Mouse (Mus musculus): Measurements from ENCODE around the gene Noxo1. TPM values are rescaled to one million over a fixed set of nuclear protein-coding genes. Genes with fewer than 3 reads are reported as not detected.

Noxo1 gene
- total and polyA plus RNA-seq, 2 experiments from 2014 or later = 0.56 to 2.2 TPM

DNA sequence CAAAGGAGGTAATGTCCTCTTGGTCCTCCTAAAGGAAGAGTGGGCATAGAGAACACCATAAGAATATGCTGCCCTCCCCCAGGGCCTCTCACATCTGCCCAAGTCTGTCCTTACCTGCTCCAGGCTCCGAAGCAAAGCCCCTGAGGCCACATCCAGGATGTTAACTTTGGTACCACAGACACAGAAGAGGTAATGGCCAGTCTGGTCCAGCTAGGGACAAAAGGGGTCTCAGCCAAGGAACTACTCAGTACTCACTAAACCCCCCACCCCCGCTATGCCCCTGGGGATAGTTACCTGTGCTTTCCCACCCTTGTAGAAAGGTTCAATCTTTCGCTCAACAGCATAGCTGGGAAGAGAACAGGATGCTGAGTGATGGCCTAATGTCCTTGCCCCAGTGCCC, 9.8 kb downstream of the Noxo1 start:
- Histone ChIP-seq H3K4me3 (ENCODE audit: low read depth, low read length) (no peak overlapping the region), H3K9me3 (replicated peaks; ENCODE audit: control insufficient read depth, low read length) (no peaks in the 10 kb centered on the region), H3K36me3 (replicated peaks; ENCODE audit: control insufficient read depth, insufficient read depth, low read length) (peaks cover 45% of the 10 kb centered on the region), H3K27me3 (ENCODE audit: control insufficient read depth, insufficient read depth, low read length) (no peaks in the 10 kb centered on the region), H3K27ac (ENCODE audit: low read depth) (no peak overlapping the region), H3K4me1 (ENCODE audit: control insufficient read depth, insufficient read depth) (peaks cover 13% of the 10 kb centered on the region; the same call in 1 of the 2 replicates), H3K4me2 (ENCODE audit: low read depth, low read length) (no peak overlapping the region), H3K9ac (replicated peaks; ENCODE audit: low read depth, low read length) (no peak overlapping the region)
- DNase-seq (ENCODE audit: low spot score) (no peak), ATAC-seq (ENCODE audit: insufficient read depth, low read depth) (no peak)
- 88% methylated on average over 3 of the region's 3 CpGs for WGBS
- TF ChIP-seq CTCF (IDR thresholded peaks at IDR 0.05; ENCODE audit: low read depth) (no peak), EP300 (IDR thresholded peaks at IDR 0.05; ENCODE audit: low read depth) (no peak)

GRCm38 (mm10) chr17:24706982-24707800, 11.2 kb downstream of the Noxo1 start, which contains the start of gene Tbl3:
Gene Tbl3, minus strand, starts transcription at chr17:24707660.
- H3K27me3 ChIP-seq (ENCODE audit: control insufficient read depth, insufficient read depth, low read length) = no peaks in the 10 kb centered on the region

GRCm38 (mm10) chr17:24707801-24708425, 11.9 kb downstream of the Noxo1 start:
- Histone ChIP-seq H3K4me3 (ENCODE audit: low read depth, low read length) (peak overlapping the region; percentile 68), H3K27me3 (ENCODE audit: control insufficient read depth, insufficient read depth, low read length) (no peaks in the 10 kb centered on the region), H3K36me3 (replicated peaks; ENCODE audit: control insufficient read depth, insufficient read depth, low read length) (peaks cover 24% of the 10 kb centered on the region), H3K4me1 (ENCODE audit: control insufficient read depth, insufficient read depth) (peaks cover 13% of the 10 kb centered on the region; the same call in 1 of the 2 replicates), H3K4me2 (ENCODE audit: low read depth, low read length) (peak overlapping the region; percentile 74), H3K9me3 (replicated peaks; ENCODE audit: control insufficient read depth, low read length) (no peaks in the 10 kb centered on the region), H3K9ac (replicated peaks; ENCODE audit: low read depth, low read length) (peak overlapping the region; percentile 73), H3K27ac (ENCODE audit: low read depth) (peak overlapping the region; percentile 79)
- ATAC-seq (ENCODE audit: insufficient read depth, low read depth) (peak; percentile 45; the same call in 1 of the 2 replicates), DNase-seq (ENCODE audit: low spot score) (no peak)
- 4% methylated on average over 24 of the region's 24 CpGs for WGBS
- no peak for TF ChIP-seq EP300 (IDR thresholded peaks at IDR 0.05; ENCODE audit: low read depth)

More at GRCm38 (mm10) chr17:24706982-24707800, 11.2 kb downstream of the Noxo1 start, which contains the start of gene Tbl3:
- peak within 1 kb of the TSS; percentile 79 for H3K27ac ChIP-seq (ENCODE audit: low read depth)
- TF ChIP-seq CTCF (IDR thresholded peaks at IDR 0.05; ENCODE audit: low read depth) (0 out of 2 replicates have a peak, but pooled peaks have one; percentile 6), EP300 (IDR thresholded peaks at IDR 0.05; ENCODE audit: low read depth) (no peak)
- 2% methylated on average over 32 of the region's 32 CpGs for WGBS
- DNase-seq (ENCODE audit: low spot score) = peak; percentile 92
- peak within 1 kb of the TSS; percentile 68 for H3K4me3 ChIP-seq (ENCODE audit: low read depth, low read length)
- H3K4me1 ChIP-seq (ENCODE audit: control insufficient read depth, insufficient read depth) = peaks cover 13% of the 10 kb centered on the region; the same call in 1 of the 2 replicates
- H3K9ac ChIP-seq (replicated peaks; ENCODE audit: low read depth, low read length) = peak within 1 kb of the TSS; percentile 73
- ATAC-seq (ENCODE audit: insufficient read depth, low read depth) = peak; percentile 87
- no peaks in the 10 kb centered on the region for H3K9me3 ChIP-seq (replicated peaks; ENCODE audit: control insufficient read depth, low read length)
- H3K36me3 ChIP-seq (replicated peaks; ENCODE audit: control insufficient read depth, insufficient read depth, low read length) = peaks cover 31% of the 10 kb centered on the region
- peak within 1 kb of the TSS; percentile 74 for H3K4me2 ChIP-seq (ENCODE audit: low read depth, low read length)

DNA sequence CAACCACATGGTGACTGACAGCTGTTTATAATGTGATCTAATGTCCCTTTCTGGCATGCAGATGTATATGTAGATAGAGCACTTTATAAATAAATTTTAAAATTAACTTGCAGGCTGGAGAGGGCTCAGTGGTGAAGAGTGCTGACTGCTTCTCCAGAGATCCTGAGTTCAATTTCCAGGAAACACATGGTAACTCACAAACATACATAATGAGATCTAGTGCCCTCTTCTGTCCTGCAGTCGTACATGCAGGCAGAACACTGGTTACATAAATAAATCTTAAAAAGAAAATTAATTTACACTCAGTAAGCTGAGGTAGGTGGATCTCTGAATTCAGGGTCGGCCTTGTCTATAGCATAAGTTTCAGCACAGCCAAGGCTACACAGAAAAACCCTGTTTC, 12.6 kb downstream of the Noxo1 start:
- WGBS = 24% methylated on average over 2 of the region's 2 CpGs
- Histone ChIP-seq H3K27ac (ENCODE audit: low read depth) (no peak overlapping the region), H3K4me3 (ENCODE audit: low read depth, low read length) (no peak overlapping the region; the same call in 1 of the 2 replicates), H3K4me2 (ENCODE audit: low read depth, low read length) (no peak overlapping the region), H3K36me3 (replicated peaks; ENCODE audit: control insufficient read depth, insufficient read depth, low read length) (peaks cover 20% of the 10 kb centered on the region), H3K4me1 (ENCODE audit: control insufficient read depth, insufficient read depth) (peaks cover 13% of the 10 kb centered on the region; the same call in 1 of the 2 replicates), H3K27me3 (ENCODE audit: control insufficient read depth, insufficient read depth, low read length) (no peaks in the 10 kb centered on the region), H3K9ac (replicated peaks; ENCODE audit: low read depth, low read length) (no peak overlapping the region), H3K9me3 (replicated peaks; ENCODE audit: control insufficient read depth, low read length) (no peaks in the 10 kb centered on the region)
- ATAC-seq (ENCODE audit: insufficient read depth, low read depth) (no peak), DNase-seq (ENCODE audit: low spot score) (peak; percentile 62)
- TF ChIP-seq CTCF (IDR thresholded peaks at IDR 0.05; ENCODE audit: low read depth) (peak; percentile 46), EP300 (IDR thresholded peaks at IDR 0.05; ENCODE audit: low read depth) (no peak)

DNA sequence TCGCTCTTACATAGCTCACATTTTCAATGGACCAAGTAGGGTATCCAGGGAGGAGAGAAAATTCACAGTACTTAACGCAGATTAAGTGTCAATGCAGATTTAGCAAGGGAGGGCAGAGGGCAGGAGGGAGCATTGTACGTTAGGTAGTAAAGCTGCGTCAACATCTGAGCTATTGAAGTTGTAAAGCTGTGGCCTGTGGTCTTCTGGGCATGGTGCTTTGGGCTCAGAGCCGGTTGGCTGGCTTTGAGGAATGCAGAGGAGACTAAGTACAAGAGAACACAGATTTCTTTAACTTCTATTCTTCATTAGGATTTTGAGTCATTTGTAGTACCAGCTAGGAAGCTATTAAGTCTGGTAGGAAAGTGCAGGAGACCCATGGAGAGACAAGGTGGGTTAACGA, 19.5 kb downstream of the Noxo1 start:
- no peak overlapping the region for H3K4me2 ChIP-seq (ENCODE audit: low read depth, low read length)
- no peak overlapping the region for H3K4me3 ChIP-seq (ENCODE audit: low read depth, low read length)
- ATAC-seq (ENCODE audit: insufficient read depth, low read depth) = no peak
- no peaks in the 10 kb centered on the region for H3K9me3 ChIP-seq (replicated peaks; ENCODE audit: control insufficient read depth, low read length)
- H3K36me3 ChIP-seq (replicated peaks; ENCODE audit: control insufficient read depth, insufficient read depth, low read length) = no peaks in the 10 kb centered on the region
- H3K27ac ChIP-seq (ENCODE audit: low read depth) = no peak overlapping the region
- no peak overlapping the region for H3K9ac ChIP-seq (replicated peaks; ENCODE audit: low read depth, low read length)
- TF ChIP-seq EP300 (IDR thresholded peaks at IDR 0.05; ENCODE audit: low read depth) (no peak), CTCF (IDR thresholded peaks at IDR 0.05; ENCODE audit: low read depth) (no peak)
- H3K27me3 ChIP-seq (ENCODE audit: control insufficient read depth, insufficient read depth, low read length) = no peaks in the 10 kb centered on the region
- H3K4me1 ChIP-seq (ENCODE audit: control insufficient read depth, insufficient read depth) = no peaks in the 10 kb centered on the region
- DNase-seq (ENCODE audit: low spot score) = no peak
- 80% methylated on average over 6 of the region's 6 CpGs for WGBS
